Mouse (Mus musculus) cerebellum, adult (tissue): ENCODE data around the gene Tns1.

ENCODE experiments used
- ATAC-seq: cut with Nextera tagmentation; 2 replicates; pipeline ENCODE4 v1.9.2; 2017; ENCODE audit warnings: mild to moderate bottlenecking, moderate library complexity, mixed read lengths; ENCODE audit not compliant: insufficient number of reproducible peaks, low FRiP score, low TSS enrichment

Gene Tns1

GRCm38 (mm10) chr1:73943667-73944289 is 180.5 kb downstream of the Tns1 start:
- no peak for ATAC-seq

GRCm38 (mm10) chr1:73943255-73943654 is 181.0 kb downstream of the Tns1 start:
- ATAC-seq = no peak

GRCm38 (mm10) chr1:73942243-73942642 is 182.0 kb downstream of the Tns1 start:
- ATAC-seq = no peak

GRCm38 (mm10) chr1:73941697-73942096 is 182.6 kb downstream of the Tns1 start:
- ATAC-seq = no peak

- no peak for ATAC-seq
These were observed 183.6 kb downstream of the Tns1 start for GRCm38 (mm10) chr1:73940491-73941204.

GRCm38 (mm10) chr1:73938597-73938996 is 185.7 kb downstream of the Tns1 start:
- no peak for ATAC-seq

GRCm38 (mm10) chr1:73937805-73938204 is 186.4 kb downstream of the Tns1 start:
- ATAC-seq = no peak

GRCm38 (mm10) chr1:73936537-73936936 is 187.7 kb downstream of the Tns1 start:
- ATAC-seq = no peak

GRCm38 (mm10) chr1:73935442-73936080 is 188.7 kb downstream of the Tns1 start:
- peak; percentile 24; the same call in 1 of the 2 replicates for ATAC-seq

- no peak for ATAC-seq
These were observed 191.1 kb downstream of the Tns1 start for GRCm38 (mm10) chr1:73933146-73933490.

- ATAC-seq = no peak
These were observed 191.7 kb downstream of the Tns1 start for GRCm38 (mm10) chr1:73932421-73933145.

- no peak for ATAC-seq
These were observed 192.4 kb downstream of the Tns1 start for GRCm38 (mm10) chr1:73931851-73932250.

- ATAC-seq = no peak
These were observed 193.7 kb downstream of the Tns1 start for GRCm38 (mm10) chr1:73930411-73931134.

GRCm38 (mm10) chr1:73929952-73930329 is 194.3 kb downstream of the Tns1 start:
- no peak for ATAC-seq

- no peak for ATAC-seq
These were observed 194.9 kb downstream of the Tns1 start for GRCm38 (mm10) chr1:73929211-73929951.

GRCm38 (mm10) chr1:73928385-73928784 is 195.9 kb downstream of the Tns1 start:
- ATAC-seq = no peak

GRCm38 (mm10) chr1:73927819-73928218 is 196.4 kb downstream of the Tns1 start:
- ATAC-seq = no peak

- no peak for ATAC-seq
These were observed 198.0 kb downstream of the Tns1 start for GRCm38 (mm10) chr1:73926279-73926678.

GRCm38 (mm10) chr1:73924871-73925610 is 199.2 kb downstream of the Tns1 start:
- no peak for ATAC-seq
